Mouse (Mus musculus): ENCODE data around the gene Pnpla2.

Pnpla2 gene

DNA sequence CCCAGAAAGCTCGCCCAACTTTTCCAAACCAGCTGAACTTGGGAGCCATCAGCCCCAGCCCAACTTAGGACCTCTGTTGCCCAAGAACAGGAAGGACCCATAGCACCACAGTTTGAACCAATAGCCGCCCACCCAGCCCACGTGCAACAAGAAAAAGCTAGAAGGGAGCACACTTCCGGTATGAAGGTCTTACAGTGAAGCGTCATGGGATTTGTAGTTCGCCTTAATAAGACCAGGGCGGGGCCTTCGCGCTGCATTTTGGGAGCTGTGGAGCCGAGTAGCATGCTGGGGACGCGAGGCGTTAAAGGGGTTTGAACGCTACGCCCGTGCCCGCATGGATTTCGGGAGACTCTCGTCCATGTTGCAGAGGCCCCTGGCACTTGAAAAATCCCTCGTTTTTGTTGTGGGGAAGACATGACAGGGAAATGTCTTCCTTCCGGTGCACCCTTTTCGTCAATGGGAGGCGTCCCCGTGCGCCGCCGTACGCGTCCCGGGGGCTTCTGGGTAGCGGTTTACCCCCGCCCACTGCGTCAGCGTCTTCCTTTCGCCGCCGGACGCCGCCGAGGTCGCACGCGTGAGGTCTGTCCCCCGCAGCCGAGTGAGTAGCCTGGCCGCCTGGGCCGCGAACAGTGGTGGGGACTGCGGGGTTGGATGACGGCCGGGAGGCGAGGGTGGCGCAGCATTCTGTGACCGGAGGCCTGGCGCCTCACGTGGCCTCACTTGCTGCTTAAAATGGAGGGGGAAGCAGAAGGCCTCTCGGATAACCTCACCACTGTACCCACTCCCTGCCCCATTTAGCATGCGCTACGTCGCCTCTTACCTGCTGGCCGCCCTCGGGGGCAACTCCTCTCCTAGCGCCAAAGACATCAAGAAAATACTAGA lies 7.6 kb upstream of the Pnpla2 start, which contains the start of gene Rplp2:
Gene Rplp2, plus strand, starts transcription at position 261 of the 882 bp plus-strand sequence.
- DNase-seq (ENCODE audit: low spot score in 2 of 2), result peak; percentile 92 to 95

DNA sequence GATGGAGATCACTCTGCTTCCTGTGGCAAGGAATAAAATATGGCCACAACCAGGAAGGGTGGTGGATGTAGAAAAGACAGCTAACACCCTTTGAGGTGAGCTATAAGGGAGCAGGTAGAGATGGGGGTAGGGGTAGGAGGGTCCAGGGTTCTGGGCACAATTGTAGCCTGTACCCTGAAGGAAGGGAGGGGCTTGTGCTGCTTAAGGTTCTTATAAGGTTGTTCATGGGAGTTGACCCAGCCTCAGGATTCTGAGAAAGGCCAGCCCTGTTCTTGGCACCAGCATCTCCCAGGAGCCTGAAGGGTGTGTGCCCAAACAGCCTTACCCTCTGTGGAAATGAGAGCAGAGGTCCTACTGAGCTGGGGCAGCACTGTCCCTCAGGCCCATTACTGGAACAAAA lies 3.1 kb upstream of the Pnpla2 start:
- no peak for DNase-seq (ENCODE audit: low spot score in 2 of 2)

GRCm38 (mm10) chr7:141453636-141454035 lies 1.4 kb upstream of the Pnpla2 start:
- DNase-seq (ENCODE audit: low spot score in 2 of 2), result no peak

- no peak for DNase-seq (ENCODE audit: low spot score in 2 of 2)
Measured at GRCm38 (mm10) chr7:141455610-141456314, 764 bp downstream of the Pnpla2 start.

GRCm38 (mm10) chr7:141456739-141457138 lies 1.7 kb downstream of the Pnpla2 start:
- no peak for DNase-seq (ENCODE audit: low spot score in 2 of 2)

DNA sequence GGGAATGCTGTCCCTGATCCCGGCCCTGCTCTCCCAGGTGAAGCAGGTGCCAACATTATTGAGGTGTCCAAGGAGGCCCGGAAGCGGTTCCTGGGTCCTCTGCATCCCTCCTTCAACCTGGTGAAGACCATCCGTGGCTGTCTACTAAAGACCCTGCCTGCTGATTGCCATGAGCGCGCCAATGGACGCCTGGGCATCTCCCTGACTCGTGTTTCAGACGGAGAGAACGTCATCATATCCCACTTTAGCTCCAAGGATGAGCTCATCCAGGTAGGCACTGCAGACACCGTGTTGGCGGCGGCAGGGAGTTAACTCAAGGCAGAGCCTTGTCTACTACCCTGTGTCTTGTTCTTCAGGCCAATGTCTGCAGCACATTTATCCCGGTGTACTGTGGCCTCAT lies 2.2 kb downstream of the Pnpla2 start:
- DNase-seq (ENCODE audit: low spot score in 2 of 2), result no peak

GRCm38 (mm10) chr7:141457986-141458660 lies 3.1 kb downstream of the Pnpla2 start:
- DNase-seq (ENCODE audit: low spot score in 2 of 2), result no peak

DNA sequence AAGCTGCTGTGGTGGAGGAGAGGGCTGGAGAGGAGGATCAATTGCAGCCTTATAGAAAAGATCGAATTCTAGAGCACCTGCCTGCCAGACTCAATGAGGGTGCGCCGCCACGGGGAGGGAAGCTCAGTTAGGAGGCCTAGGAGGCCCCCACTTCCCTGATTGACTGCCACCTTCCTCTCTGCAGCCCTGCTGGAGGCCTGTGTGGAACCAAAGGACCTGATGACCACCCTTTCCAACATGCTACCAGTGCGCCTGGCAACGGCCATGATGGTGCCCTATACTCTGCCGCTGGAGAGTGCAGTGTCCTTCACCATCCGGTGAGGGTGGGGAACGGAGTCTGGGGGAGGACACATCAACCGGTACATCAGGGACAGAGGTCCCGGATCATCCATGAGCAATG lies 3.7 kb downstream of the Pnpla2 start:
- no peak for DNase-seq (ENCODE audit: low spot score in 2 of 2)

GRCm38 (mm10) chr7:141459301-141459711 lies 4.3 kb downstream of the Pnpla2 start:
- DNase-seq (ENCODE audit: low spot score in 2 of 2), result no peak

GRCm38 (mm10) chr7:141460001-141460390 lies 5.0 kb downstream of the Pnpla2 start:
- DNase-seq (ENCODE audit: low spot score in 2 of 2), result no peak

- no peak for DNase-seq (ENCODE audit: low spot score in 2 of 2)
Measured at GRCm38 (mm10) chr7:141460391-141461113, 5.6 kb downstream of the Pnpla2 start, which contains the start of gene Cracr2b. Cracr2b (plus strand) TSS chr7:141461094.

GRCm38 (mm10) chr7:141461521-141462332 lies 6.7 kb downstream of the Pnpla2 start:
- no peak for DNase-seq (ENCODE audit: low spot score in 2 of 2)

GRCm38 (mm10) chr7:141462333-141462821 lies 7.4 kb downstream of the Pnpla2 start:
- no peak for DNase-seq (ENCODE audit: low spot score in 2 of 2)

DNA sequence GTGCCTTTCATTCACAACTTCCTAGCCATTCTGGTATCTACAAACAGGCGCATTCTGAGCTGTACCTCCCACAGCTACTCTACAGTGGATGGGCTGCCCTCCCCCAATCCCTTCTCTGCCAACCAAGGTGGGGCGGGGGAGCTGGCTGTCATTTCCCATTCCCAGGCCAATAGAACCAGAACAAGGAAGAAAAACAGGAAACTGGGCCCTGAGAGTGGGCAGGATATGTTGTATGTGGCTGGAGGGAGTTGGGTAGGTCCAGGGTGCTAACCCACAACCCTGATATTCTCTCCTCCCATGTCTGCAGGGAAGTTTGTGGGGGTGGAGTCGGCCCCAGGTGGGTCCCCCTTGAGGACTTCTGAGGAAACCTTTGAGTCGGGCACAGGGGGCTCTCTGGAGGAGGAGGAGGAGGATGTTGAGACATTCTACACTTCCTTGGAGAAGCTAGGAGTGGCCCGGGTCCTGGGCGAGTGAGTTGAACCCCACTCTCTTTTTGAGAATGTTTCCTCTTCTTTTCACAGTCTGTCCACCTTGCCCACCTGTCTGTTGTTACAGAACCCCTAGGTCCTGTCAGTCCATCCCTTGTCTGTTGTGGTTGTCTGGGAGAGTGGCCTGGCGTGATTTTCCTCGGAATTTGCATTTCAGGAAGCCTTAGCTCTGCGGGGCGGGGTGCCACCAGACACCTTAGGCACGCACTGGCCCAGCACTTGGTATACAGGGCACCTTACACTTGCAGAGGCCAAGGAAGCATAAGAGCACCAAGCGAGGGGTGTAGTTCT lies 9.0 kb downstream of the Pnpla2 start:
- no peak for DNase-seq (ENCODE audit: low spot score in 2 of 2)

DNA sequence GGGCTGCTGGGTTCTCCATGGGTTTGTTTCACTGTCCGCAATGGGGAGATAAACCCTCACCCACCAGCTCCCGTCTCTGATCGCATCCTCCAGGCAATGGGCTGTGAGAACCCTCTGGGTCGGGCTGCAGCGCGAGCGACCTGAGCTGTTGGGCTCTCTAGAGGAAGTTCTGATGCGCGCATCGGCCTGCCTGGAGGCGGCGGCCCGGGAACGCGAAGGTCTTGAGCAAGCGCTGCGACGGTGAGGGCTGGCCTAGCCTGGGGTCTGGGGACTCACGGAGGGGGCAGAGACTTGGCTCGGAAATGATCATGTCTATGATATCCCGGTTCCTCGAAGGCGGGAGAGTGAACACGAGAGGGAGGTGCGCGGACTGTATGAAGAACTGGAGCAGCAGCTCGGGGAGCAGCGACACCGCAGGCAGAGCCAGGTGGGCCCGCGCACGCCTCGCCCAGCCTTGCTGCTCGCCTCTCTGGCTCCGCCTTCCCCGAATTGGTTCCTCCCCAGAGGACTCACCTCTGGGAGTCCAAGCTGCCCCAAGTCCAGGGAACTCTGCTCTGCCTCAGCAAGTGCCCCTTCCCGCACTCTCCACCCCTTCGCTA lies 9.7 kb downstream of the Pnpla2 start:
- DNase-seq (ENCODE audit: low spot score in 2 of 2), result no peak

DNA sequence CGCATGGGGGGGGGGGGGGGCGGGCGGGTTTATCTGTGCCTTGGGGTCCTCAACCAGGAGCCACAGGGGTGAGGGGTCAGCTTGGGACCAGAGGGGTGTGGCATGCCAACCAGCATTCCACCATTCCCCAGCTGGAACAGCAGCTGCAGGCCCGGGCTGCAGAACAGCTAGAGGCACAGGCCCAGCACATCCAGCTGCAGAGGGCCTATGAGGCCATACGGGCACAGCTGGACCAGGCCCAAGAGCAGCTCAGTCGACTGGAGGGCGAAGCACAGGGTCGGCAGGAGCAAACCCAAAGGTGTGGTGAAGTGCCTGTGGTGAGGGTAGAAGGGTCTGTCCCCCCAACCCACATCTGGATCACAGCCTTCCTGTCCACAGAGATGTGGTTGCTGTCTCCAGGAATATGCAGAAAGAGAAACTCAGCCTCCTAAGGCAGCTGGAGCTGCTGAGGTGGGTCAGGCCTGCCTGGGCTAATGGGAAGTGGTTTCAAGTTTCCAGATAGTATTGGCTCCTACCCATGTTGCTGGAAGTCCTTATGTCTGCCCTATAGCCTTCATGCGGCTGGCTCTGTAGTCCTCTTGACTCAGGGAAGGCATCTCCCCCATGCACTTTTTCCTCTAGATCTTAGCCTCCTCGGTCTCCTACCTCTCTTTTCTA lies 10.5 kb downstream of the Pnpla2 start:
- DNase-seq (ENCODE audit: low spot score in 2 of 2), result peak in 1 of 2 experiments; percentile 8

GRCm38 (mm10) chr7:141466045-141466394 lies 11.0 kb downstream of the Pnpla2 start:
- DNase-seq (ENCODE audit: low spot score in 2 of 2), result no peak

GRCm38 (mm10) chr7:141466607-141467148 lies 11.7 kb downstream of the Pnpla2 start:
- DNase-seq (ENCODE audit: low spot score in 2 of 2), result no peak

All from frontal cortex, postnatal 14 days (tissue).